Mouse (Mus musculus): ENCODE data around the gene Npr3. TPM values are rescaled to one million over a fixed set of nuclear protein-coding genes. Genes with fewer than 3 reads are reported as not detected.

Gene Npr3
- total RNA-seq, 1 experiment from 2014 or later: not detected

- ATAC-seq (replicated peaks in 1 of 2; ENCODE audit: insufficient read depth in 1 of 2, low FRiP score in 2 of 2, low TSS enrichment in 1 of 2, low read depth in 1 of 2, poor library complexity in 2 of 2, severe bottlenecking in 2 of 2): no peak
Observed at GRCm38 (mm10) chr15:11897617-11898016, 9.5 kb downstream of the Npr3 start.

DNA sequence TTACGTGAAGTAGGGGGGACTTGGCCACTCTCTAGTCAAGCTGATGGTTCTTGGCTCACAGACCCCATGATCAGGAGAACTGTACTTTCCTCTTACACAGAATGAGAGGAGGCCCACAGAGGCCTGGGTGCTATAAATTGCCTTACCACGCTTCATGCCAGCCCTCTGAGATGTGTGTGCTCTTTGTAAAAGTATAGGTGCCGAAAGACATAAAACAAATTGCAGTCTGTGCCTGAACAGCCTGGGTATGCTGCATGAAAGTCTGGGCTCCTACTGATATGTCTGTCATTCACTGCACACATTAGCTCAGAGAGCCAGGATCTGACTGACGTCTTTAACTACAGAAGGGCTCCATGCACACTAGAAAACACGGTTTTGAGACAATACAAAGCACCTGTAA is 9.9 kb downstream of the Npr3 start:
- no peak for ATAC-seq (replicated peaks in 1 of 2; ENCODE audit: insufficient read depth in 1 of 2, low FRiP score in 2 of 2, low TSS enrichment in 1 of 2, low read depth in 1 of 2, poor library complexity in 2 of 2, severe bottlenecking in 2 of 2)

GRCm38 (mm10) chr15:11893969-11894368 is 13.1 kb downstream of the Npr3 start:
- ATAC-seq (replicated peaks in 1 of 2; ENCODE audit: insufficient read depth in 1 of 2, low FRiP score in 2 of 2, low TSS enrichment in 1 of 2, low read depth in 1 of 2, poor library complexity in 2 of 2, severe bottlenecking in 2 of 2): no peak

DNA sequence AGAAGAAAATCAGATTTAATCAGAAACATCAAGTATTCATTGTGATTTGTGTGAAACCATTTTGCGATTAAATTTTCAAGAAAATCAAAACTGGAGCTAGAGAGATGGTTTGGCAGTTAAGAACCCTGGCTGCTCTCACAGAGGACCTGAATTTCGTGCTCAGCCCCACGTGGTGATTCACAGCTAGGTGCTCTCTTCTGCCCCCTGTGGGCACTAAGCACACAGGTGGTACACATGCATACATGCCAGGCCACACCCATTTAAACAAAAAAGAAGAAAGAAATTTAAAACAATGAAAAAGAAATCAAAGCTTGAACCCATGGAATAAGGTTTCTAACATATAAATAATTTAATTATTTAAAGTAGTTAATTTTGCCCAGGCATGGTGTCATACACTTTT is 15.7 kb downstream of the Npr3 start:
- no peak for ATAC-seq (replicated peaks in 1 of 2; ENCODE audit: insufficient read depth in 1 of 2, low FRiP score in 2 of 2, low TSS enrichment in 1 of 2, low read depth in 1 of 2, poor library complexity in 2 of 2, severe bottlenecking in 2 of 2)

GRCm38 (mm10) chr15:11882508-11883205 is 24.4 kb downstream of the Npr3 start:
- no peak for ATAC-seq (replicated peaks in 1 of 2; ENCODE audit: insufficient read depth in 1 of 2, low FRiP score in 2 of 2, low TSS enrichment in 1 of 2, low read depth in 1 of 2, poor library complexity in 2 of 2, severe bottlenecking in 2 of 2)

- ATAC-seq (replicated peaks in 1 of 2; ENCODE audit: insufficient read depth in 1 of 2, low FRiP score in 2 of 2, low TSS enrichment in 1 of 2, low read depth in 1 of 2, poor library complexity in 2 of 2, severe bottlenecking in 2 of 2): no peak
Observed at GRCm38 (mm10) chr15:11881822-11882221, 25.3 kb downstream of the Npr3 start.

GRCm38 (mm10) chr15:11878334-11878733 is 28.8 kb downstream of the Npr3 start:
- ATAC-seq (replicated peaks in 1 of 2; ENCODE audit: insufficient read depth in 1 of 2, low FRiP score in 2 of 2, low TSS enrichment in 1 of 2, low read depth in 1 of 2, poor library complexity in 2 of 2, severe bottlenecking in 2 of 2): no peak

DNA sequence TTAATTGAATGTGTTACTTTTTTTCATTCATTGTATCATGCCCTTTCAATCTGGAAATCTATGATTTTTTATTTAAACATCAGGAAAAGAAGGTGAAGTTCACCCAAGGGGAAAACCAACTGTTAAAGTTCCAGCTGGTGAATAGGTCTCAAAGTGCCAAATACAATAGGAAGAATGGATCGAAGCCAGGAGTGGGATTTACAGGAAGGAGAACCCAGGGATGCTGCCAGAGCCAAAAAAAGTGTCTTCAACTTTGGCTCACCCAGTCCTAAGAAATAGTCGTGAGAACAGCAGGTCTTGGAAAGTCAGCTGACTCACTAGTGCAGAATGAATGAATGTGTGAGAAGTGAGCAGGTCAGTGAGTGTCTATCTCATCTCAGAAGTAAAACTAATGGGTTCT is 29.8 kb downstream of the Npr3 start:
- no peak for ATAC-seq (replicated peaks in 1 of 2; ENCODE audit: insufficient read depth in 1 of 2, low FRiP score in 2 of 2, low TSS enrichment in 1 of 2, low read depth in 1 of 2, poor library complexity in 2 of 2, severe bottlenecking in 2 of 2)

DNA sequence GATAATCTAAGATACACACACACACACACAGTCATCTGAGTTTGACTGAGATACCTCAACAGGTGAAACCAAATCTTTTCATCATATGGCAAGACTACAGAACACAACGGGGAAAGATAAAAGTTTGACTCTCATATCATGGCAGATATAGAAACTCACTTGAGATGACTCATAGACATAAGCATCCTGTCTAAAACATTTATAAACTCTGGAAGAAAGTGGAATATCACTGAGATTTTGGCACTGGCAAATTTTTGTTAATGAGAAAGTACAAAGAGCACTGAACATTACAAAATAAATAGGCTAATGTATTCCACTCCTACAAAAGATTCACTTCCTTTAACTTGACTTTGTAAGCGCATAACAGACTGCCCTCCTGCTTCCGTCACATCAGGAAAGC is 40.2 kb downstream of the Npr3 start:
- ATAC-seq (replicated peaks in 1 of 2; ENCODE audit: insufficient read depth in 1 of 2, low FRiP score in 2 of 2, low TSS enrichment in 1 of 2, low read depth in 1 of 2, poor library complexity in 2 of 2, severe bottlenecking in 2 of 2): no peak

GRCm38 (mm10) chr15:11863540-11863818 is 43.6 kb downstream of the Npr3 start:
- ATAC-seq (replicated peaks in 1 of 2; ENCODE audit: insufficient read depth in 1 of 2, low FRiP score in 2 of 2, low TSS enrichment in 1 of 2, low read depth in 1 of 2, poor library complexity in 2 of 2, severe bottlenecking in 2 of 2): no peak

- ATAC-seq (replicated peaks in 1 of 2; ENCODE audit: insufficient read depth in 1 of 2, low FRiP score in 2 of 2, low TSS enrichment in 1 of 2, low read depth in 1 of 2, poor library complexity in 2 of 2, severe bottlenecking in 2 of 2): no peak
Observed at GRCm38 (mm10) chr15:11862785-11863539, 44.1 kb downstream of the Npr3 start.

DNA sequence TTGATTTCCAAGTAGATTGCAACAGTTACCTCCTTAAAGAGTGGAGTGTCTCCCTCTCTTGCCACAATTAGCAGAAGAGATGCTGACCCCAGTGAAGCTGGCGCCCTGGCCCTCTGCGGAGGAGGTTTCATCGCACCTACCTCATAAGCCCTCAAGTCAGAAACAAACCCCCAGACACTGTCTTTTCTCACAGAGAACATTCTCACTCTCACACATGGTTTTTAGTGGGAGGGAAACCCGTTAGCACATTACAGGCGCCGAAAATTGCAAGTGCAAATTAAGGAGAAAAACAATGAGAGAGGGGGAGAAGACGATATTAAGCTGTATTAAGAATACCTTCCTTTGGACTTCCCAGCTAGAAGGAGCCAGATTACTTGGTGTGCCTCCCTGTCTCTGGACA is 44.8 kb downstream of the Npr3 start:
- no peak for ATAC-seq (replicated peaks in 1 of 2; ENCODE audit: insufficient read depth in 1 of 2, low FRiP score in 2 of 2, low TSS enrichment in 1 of 2, low read depth in 1 of 2, poor library complexity in 2 of 2, severe bottlenecking in 2 of 2)

DNA sequence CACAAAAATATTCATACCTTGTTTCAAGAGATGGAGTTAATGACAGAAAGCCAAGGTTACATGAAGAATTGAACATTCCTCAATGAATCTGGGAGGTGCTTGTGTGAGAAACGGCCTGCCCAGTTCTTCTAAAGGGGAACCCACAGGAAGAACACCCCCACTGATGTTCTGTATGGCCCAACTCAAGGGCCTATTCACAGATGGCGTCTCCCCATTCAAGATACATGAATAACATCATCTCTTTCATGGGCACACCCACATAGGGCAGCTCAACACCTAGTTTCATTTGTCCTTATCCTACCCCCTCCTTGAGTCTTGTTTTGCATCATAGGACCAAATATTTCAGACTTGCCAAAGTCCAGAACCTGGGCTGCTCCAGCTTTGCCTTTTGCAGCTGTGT is 46.8 kb downstream of the Npr3 start:
- ATAC-seq (replicated peaks in 1 of 2; ENCODE audit: insufficient read depth in 1 of 2, low FRiP score in 2 of 2, low TSS enrichment in 1 of 2, low read depth in 1 of 2, poor library complexity in 2 of 2, severe bottlenecking in 2 of 2): no peak

DNA sequence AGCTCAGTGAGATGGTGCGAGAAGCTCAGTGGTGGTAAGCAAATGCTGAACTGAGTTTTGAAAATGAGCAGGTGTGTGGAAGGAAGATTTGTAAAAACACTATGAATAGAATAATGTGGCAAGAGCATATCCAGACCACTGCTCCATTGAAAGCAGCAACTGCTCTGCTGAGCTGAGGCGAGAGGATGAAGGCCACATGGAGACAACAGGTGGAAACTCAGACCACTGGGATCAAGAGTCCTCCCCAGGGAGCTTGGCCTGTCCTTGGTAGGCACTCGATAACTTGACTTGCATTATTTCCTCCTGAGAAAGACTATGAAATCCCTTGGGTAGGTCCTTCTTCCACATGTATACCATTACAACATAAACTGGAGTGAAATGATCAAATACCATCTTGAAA is 47.3 kb downstream of the Npr3 start:
- ATAC-seq (replicated peaks in 1 of 2; ENCODE audit: insufficient read depth in 1 of 2, low FRiP score in 2 of 2, low TSS enrichment in 1 of 2, low read depth in 1 of 2, poor library complexity in 2 of 2, severe bottlenecking in 2 of 2): no peak

GRCm38 (mm10) chr15:11858411-11858810 is 48.7 kb downstream of the Npr3 start:
- no peak for ATAC-seq (replicated peaks in 1 of 2; ENCODE audit: insufficient read depth in 1 of 2, low FRiP score in 2 of 2, low TSS enrichment in 1 of 2, low read depth in 1 of 2, poor library complexity in 2 of 2, severe bottlenecking in 2 of 2)

DNA sequence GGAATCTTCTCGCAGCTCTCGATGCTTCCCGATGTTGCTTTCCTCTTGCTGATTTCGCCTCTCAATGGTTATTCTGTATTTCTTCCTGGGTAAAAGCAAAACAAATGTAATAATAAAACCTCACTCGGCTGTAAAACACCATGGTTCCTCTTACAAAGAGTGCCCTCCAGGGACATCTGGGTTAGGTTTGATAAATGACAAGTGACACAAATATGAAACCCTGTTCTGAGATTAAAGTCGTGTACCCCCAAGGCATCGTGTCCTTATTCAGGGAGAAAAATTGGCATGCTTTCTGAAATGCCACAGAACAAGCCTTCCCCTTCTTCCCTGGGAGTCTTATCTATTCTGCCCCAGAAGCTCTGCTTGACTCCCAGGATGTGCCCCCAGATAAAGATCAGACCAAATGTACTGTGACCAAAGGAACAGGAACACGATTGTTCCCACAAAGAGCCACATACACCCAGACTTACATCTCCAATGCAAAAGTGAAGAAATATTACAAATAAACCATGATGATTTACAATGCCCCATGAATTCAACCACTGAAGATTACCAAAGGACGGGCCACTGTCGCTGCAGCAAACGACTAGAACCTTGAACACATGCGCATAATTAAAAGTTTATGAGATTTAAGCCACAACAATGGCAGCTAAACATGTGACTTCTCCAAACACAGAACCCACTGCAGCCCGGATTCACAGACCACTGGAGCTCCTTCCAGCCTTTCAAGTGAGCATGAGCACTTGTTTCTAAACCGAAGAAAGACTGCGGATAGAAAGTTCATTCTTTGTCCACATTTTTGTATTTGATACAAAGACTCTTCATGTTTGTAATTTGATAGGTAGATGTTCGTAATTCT is 61.7 kb downstream of the Npr3 start:
- ATAC-seq (replicated peaks in 1 of 2; ENCODE audit: insufficient read depth in 1 of 2, low FRiP score in 2 of 2, low TSS enrichment in 1 of 2, low read depth in 1 of 2, poor library complexity in 2 of 2, severe bottlenecking in 2 of 2): no peak

- no peak for ATAC-seq (replicated peaks in 1 of 2; ENCODE audit: insufficient read depth in 1 of 2, low FRiP score in 2 of 2, low TSS enrichment in 1 of 2, low read depth in 1 of 2, poor library complexity in 2 of 2, severe bottlenecking in 2 of 2)
Observed at GRCm38 (mm10) chr15:11844115-11844514, 63.0 kb downstream of the Npr3 start.

DNA sequence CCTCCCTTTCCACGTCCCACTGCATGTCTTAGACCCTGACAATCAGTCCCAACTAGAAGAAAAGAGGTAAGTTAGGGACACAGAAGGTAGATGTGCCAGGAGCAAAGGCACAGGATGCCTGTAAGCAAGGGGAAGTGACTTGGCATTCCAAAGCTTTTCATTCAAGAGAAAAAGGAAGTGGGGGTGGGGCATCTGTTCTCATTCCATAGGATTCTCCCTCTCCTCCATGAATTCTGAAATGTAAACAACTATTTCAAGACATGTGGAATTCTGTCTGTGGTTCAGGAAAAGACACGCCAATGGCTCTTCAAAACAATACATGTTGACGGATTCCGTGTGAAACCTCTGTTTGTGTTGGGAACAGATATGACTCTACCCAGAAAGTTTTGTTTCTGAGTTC is 65.3 kb downstream of the Npr3 start:
- ATAC-seq (replicated peaks in 1 of 2; ENCODE audit: insufficient read depth in 1 of 2, low FRiP score in 2 of 2, low TSS enrichment in 1 of 2, low read depth in 1 of 2, poor library complexity in 2 of 2, severe bottlenecking in 2 of 2): no peak
